Mouse (Mus musculus) lung, postnatal 0 days (tissue): ENCODE results near the gene Mllt10.

Experiments
- CTCF ChIP-seq: IDR thresholded peaks from 2 replicates; pipeline ENCODE4 v1.5.1; 2016; ENCODE audit warnings: antibody characterized with exemption, mild to moderate bottlenecking
- EP300 ChIP-seq: IDR thresholded peaks from 2 replicates; pipeline ENCODE4 v1.6.1; 2016; ENCODE audit warnings: antibody characterized with exemption, mild to moderate bottlenecking, control low read depth

GRCm38 (mm10) chr2:18012866-18013265 lies 42.2 kb upstream of the Mllt10 start:
- no peak for TF ChIP-seq CTCF
- TF ChIP-seq EP300, result no peak
